Mouse (Mus musculus) lung, embryonic 14.5 days (tissue): ENCODE data around the gene Acod1. TPM values are rescaled to one million over a fixed set of nuclear protein-coding genes. Genes with fewer than 3 reads are reported as not detected.

Experiments used
- ATAC-seq: fragments of 200-750 bp; cut with Nextera tagmentation; 2 replicates; pipeline ENCODE4 v1.8.0; 2017; ENCODE audit warnings: mild to moderate bottlenecking, moderate TSS enrichment, moderate library complexity; ENCODE audit not compliant: insufficient read depth
- DNase-seq: peaks from one replicate; pipeline ENCODE4 v3.0.0-alpha.2; 2015
- H3K27ac ChIP-seq: fragments of 300-500 bp; sonication (generic); 2 replicates; pipeline ENCODE4 v1.5.1; 2014; ENCODE audit warnings: low read depth, mild to moderate bottlenecking, moderate library complexity
- H3K27me3 ChIP-seq: fragments of 300-500 bp; sonication (generic); 2 replicates; pipeline ENCODE4 v1.6.1; 2014; ENCODE audit warnings: low read length, control low read depth; ENCODE audit not compliant: insufficient read depth
- H3K36me3 ChIP-seq: fragments of 300-500 bp; sonication (generic); 2 replicates; pipeline ENCODE4 v1.6.1; 2014; ENCODE audit warnings: control low read depth; ENCODE audit not compliant: insufficient read depth
- H3K4me1 ChIP-seq: fragments of 300-500 bp; sonication (generic); 2 replicates; pipeline ENCODE4 v1.6.1; 2014; ENCODE audit warnings: antibody characterized with exemption, control low read depth; ENCODE audit not compliant: insufficient read depth
- H3K4me2 ChIP-seq: fragments of 300-500 bp; sonication (generic); 2 replicates; pipeline ENCODE4 v1.6.1; 2014; ENCODE audit warnings: mild to moderate bottlenecking
- H3K4me3 ChIP-seq: fragments of 300-500 bp; sonication (generic); 2 replicates; pipeline ENCODE4 v1.5.1; 2014; ENCODE audit warnings: low read depth, low read length
- H3K9ac ChIP-seq: fragments of 300-500 bp; sonication (generic); 2 replicates; pipeline ENCODE4 v1.6.1; 2014
- H3K9me3 ChIP-seq: fragments of 300-500 bp; sonication (generic); 2 replicates; pipeline ENCODE4 v1.6.1; 2016; ENCODE audit warnings: low read depth, low read length, control low read depth
- CTCF ChIP-seq: IDR thresholded peaks from 2 replicates; pipeline ENCODE4 v1.5.1; 2016; ENCODE audit warnings: antibody characterized with exemption, low read depth
- WGBS: fragments of 180-500 bp; shearing (Covaris S2); extraction: QIAGEN DNeasy Blood & Tissue Kit; methylation state at CpG from one replicate; pipeline ENCODE4 v1.1.7; 2014; 5-methylcytosine and 5-hydroxymethylcytosine counted together
- polyA plus RNA-seq: library from polyadenylated mRNA; unstranded; fragments of >200 nt; fragmentation: Nextera tagmentation; extraction: Ambion mirVana; gene quantifications from 2 replicates; pipeline ENCODE4 v1.2.1, GENCODE M21; 2014

Acod1 gene
- polyA plus RNA-seq, 1 experiment from 2014 or later = not detected

DNA sequence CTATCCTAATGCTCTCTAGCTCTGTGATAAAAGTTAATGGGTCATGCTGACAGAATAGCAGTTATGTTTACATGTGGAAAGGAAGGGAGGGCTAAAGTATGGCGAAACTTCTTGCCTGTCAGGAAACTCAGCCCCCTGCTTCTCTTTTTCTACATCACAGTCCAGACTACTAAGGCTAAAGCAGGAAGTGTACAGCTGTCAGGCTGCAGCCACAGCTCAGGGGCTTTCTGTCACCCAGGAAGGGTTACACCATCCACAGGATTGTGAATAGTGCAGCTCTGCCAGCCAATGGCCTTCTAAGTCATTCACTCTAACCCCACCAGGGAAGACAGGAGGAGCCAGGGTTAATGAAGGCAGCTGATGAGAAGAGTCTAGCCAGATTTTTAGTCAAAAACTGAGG lies 12.2 kb downstream of the Acod1 start:
- no peak overlapping the region for H3K4me2 ChIP-seq
- H3K4me3 ChIP-seq = no peak overlapping the region
- H3K27ac ChIP-seq = no peak overlapping the region
- no peaks in the 10 kb centered on the region for H3K36me3 ChIP-seq
- no peaks in the 10 kb centered on the region for H3K9me3 ChIP-seq
- no peaks in the 10 kb centered on the region for H3K4me1 ChIP-seq
- DNase-seq (peak; percentile 73), ATAC-seq (peak; percentile 96)
- no peak overlapping the region for H3K9ac ChIP-seq
- no peaks in the 10 kb centered on the region for H3K27me3 ChIP-seq
- WGBS = 34% methylated on average over 1 of the region's 1 CpGs
- no peak for TF ChIP-seq CTCF

DNA sequence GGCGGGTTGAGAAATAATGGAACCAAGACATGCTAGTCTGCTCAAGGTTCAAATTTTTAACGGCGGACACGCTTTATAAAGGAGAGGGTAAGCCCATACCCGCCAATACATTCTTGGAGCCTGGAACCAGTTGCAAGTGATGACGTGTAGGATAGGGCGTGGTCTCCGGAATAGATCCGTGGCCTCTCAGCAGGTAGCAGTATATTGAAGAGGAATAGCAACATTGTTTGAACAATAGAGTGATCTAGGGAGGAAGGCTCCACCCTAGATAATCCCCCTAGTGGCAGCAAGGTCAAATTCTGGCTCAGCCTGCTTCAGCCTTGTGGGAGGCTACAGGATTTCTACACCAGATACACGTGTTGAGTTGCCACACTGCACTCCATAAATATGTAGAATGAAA lies 12.7 kb downstream of the Acod1 start:
- ATAC-seq (peak; percentile 55; the same call in 1 of the 2 replicates), DNase-seq (no peak)
- 82% methylated on average over 10 of the region's 10 CpGs for WGBS

DNA sequence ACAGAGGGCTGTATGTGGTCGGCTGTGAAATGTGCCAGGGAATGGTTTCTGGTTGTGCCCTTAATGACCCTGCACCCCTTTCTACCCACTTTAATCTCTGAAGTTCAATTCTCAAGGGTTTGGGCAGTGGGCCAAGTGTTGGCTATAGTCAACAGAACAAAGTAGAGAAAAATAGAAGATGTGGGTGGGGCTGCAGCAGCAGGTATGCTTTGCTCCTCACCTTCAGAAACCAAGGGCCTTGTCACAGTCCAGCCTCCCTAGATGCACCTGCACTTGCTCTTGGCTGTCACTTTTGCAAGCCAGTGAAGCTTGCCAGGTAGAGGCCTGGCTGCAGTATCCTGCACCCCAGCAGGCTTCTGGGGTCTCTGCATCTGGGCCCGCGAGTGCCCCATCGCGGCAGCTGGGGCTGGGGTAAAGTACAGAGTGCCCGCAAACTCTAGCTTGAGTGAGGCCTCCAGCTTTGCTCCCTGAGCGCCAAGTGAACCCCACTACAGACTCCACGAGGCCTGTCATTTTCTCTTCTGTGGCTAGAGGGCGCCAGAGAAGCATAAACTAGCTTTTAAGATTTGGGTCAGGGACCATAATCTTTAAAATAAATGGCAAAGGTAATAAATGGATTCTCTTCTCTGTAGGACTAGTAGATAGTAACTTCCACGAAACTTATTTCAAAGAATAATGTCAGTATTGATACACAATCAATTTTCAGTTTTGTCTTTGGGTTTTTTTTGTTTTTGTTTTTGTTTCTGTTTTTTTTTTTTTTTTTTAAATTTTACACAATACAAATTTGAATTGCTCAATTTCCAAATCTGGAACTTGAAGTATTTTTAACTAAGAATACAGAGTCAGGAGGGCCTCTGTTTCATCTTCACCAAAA lies 18.8 kb downstream of the Acod1 start:
- no peaks in the 10 kb centered on the region for H3K27me3 ChIP-seq
- peak; percentile 76 for TF ChIP-seq CTCF
- DNase-seq = peak; percentile 92

More for the DNA sequence above, 12.7 kb downstream of the Acod1 start:
- Histone ChIP-seq H3K9me3 (no peaks in the 10 kb centered on the region), H3K4me1 (no peaks in the 10 kb centered on the region), H3K9ac (no peak overlapping the region), H3K27me3 (no peaks in the 10 kb centered on the region), H3K36me3 (no peaks in the 10 kb centered on the region), H3K27ac (no peak overlapping the region), H3K4me3 (no peak overlapping the region), H3K4me2 (no peak overlapping the region)
- TF ChIP-seq CTCF = no peak

DNA sequence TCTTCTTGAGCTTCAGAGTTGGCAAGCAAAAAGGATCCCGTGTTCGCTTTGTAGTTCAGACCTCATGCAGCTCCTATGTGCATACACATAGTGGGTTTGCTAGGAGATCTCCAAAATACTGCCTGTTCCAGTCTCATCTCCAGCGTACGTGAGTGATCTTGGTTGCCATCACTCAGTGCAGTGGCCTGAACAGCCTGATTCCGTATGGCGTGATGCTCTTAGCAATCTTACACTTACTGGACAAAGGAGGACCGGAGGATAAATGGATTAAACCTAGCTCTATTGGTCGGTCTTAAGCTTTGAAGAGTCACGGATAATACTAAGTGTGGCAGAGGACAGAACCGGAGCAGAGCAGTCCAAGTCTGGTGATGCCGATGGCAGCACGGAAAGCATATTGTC lies 22.7 kb downstream of the Acod1 start:
- WGBS = 15% methylated on average over 12 of the region's 12 CpGs

More for the DNA sequence above, 18.8 kb downstream of the Acod1 start:
- H3K9me3 ChIP-seq = no peaks in the 10 kb centered on the region
- ATAC-seq = no peak
- H3K36me3 ChIP-seq = no peaks in the 10 kb centered on the region
- H3K4me2 ChIP-seq = 0 out of 2 replicates have a peak overlapping the region, but pooled peaks have one; percentile 25
- no peak overlapping the region for H3K27ac ChIP-seq
- H3K9ac ChIP-seq = no peak overlapping the region
- WGBS = 6% methylated on average over 10 of the region's 10 CpGs
- no peaks in the 10 kb centered on the region; the same call in 1 of the 2 replicates for H3K4me1 ChIP-seq
- H3K4me3 ChIP-seq = no peak overlapping the region

DNA sequence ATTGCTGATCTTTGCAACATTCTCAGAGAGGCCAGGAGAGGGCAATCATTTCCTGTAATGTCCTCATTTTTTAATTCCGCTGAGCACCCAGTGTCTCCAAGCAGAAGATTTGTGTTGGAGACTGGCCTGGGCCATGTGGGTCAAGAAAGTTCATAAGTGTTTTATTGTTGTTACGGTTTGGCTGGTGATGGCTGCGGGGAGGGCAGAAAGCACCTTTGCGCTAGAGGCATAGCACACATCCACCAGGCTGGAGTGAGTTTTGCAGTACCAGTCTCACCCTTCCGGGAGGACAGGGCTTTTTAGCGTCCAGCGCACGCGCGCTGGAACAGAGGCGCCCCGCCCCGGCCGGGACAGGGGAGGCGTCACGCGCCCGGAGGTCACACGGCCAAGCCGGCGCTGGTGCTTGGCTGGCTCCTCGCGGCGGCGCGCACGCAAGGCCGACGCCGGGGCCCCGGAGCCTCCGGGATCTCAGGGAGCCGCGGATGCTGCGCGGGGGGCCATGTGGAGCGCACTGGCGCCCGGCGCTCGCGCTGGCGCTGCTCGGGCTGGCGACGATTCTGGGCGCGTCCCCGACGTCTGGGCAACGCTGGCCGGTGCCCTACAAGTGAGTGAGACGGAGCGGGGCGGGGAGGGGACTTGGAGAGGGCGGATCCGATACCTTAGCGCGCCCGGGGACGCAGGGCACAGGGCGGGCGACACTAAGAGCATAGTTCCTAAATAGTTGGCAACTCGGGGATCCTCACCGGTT lies 23.3 kb downstream of the Acod1 start, which contains the start of gene Cln5:
Cln5 (plus strand) TSS at position 353 of the 748 bp plus-strand sequence.
- peak within 1 kb of the TSS; percentile 69 for H3K4me3 ChIP-seq
- under 1% methylated on average over 65 of the region's 65 CpGs for WGBS

More for the DNA sequence above, 22.7 kb downstream of the Acod1 start:
- no peak for DNase-seq
- H3K4me3 ChIP-seq = peak overlapping the region; percentile 69
- no peaks in the 10 kb centered on the region for H3K9me3 ChIP-seq
- H3K27me3 ChIP-seq = no peaks in the 10 kb centered on the region
- no peaks in the 10 kb centered on the region; the same call in 1 of the 2 replicates for H3K4me1 ChIP-seq
- H3K9ac ChIP-seq = peak overlapping the region; percentile 75
- H3K36me3 ChIP-seq = peaks cover 19% of the 10 kb centered on the region; the same call in 1 of the 2 replicates
- H3K4me2 ChIP-seq = peak overlapping the region; percentile 97
- H3K27ac ChIP-seq = peak overlapping the region; percentile 87
- TF ChIP-seq CTCF = no peak
- ATAC-seq = no peak

DNA sequence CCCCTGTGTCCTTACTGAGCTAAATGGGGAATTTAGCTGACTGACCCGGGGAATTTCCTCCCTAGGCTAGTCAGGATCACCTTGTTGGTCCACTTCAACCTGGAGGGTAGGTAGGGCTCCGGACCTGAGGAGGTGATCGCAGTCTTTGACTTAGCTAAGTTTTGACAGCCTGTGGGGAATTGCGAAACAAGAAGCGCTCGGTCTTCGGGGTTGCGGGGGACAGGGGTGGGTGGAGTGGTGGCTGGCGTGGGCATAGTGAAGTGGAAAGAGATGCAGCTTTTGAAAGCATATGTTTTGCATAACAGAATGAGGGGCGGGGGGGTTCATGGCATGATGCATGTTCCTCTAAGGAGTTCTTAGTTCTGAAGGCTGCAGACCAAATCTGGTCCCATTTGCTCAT lies 24.0 kb downstream of the Acod1 start:
- no peak for TF ChIP-seq CTCF
- peak overlapping the region; percentile 69 for H3K4me3 ChIP-seq
- H3K36me3 ChIP-seq = peaks cover 31% of the 10 kb centered on the region; the same call in 1 of the 2 replicates
- peak overlapping the region; percentile 97 for H3K4me2 ChIP-seq
- peak; percentile 35 for DNase-seq
- H3K27ac ChIP-seq = peak overlapping the region; percentile 87
- H3K9ac ChIP-seq = peak overlapping the region; percentile 75
- H3K27me3 ChIP-seq = no peaks in the 10 kb centered on the region
- H3K4me1 ChIP-seq = no peaks in the 10 kb centered on the region
- 3% methylated on average over 10 of the region's 10 CpGs for WGBS
- ATAC-seq = peak; percentile 0; the same call in 1 of the 2 replicates
- no peaks in the 10 kb centered on the region for H3K9me3 ChIP-seq

More for the DNA sequence above, 23.3 kb downstream of the Acod1 start, which contains the start of gene Cln5:
- Histone ChIP-seq H3K27me3 (no peaks in the 10 kb centered on the region), H3K4me1 (no peaks in the 10 kb centered on the region; the same call in 1 of the 2 replicates), H3K9me3 (no peaks in the 10 kb centered on the region), H3K9ac (peak within 1 kb of the TSS; percentile 75), H3K36me3 (peaks cover 24% of the 10 kb centered on the region; the same call in 1 of the 2 replicates), H3K4me2 (peak within 1 kb of the TSS; percentile 97), H3K27ac (peak within 1 kb of the TSS; percentile 87)
- ATAC-seq (peak; percentile 98), DNase-seq (peak; percentile 97)
- peak; percentile 56 for TF ChIP-seq CTCF

DNA sequence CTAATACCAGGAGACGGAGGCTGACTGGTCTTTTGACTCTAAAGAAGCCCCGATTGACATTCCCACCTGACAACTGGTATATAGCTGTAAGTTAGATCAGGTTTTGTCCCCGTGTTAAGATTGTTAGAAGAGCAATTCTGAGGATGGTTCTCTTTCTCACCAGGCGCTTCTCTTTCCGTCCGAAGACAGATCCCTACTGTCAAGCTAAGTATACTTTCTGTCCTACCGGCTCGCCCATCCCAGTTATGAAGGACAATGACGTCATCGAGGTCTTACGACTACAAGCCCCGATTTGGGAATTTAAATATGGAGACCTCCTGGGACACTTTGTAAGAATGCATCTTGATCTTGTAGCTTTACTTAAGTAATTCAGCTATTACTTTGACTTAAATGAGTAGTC lies 24.7 kb downstream of the Acod1 start:
- Histone ChIP-seq H3K9me3 (no peaks in the 10 kb centered on the region), H3K4me3 (no peak overlapping the region), H3K9ac (no peak overlapping the region), H3K27ac (no peak overlapping the region), H3K27me3 (no peaks in the 10 kb centered on the region), H3K4me1 (no peaks in the 10 kb centered on the region), H3K4me2 (no peak overlapping the region), H3K36me3 (peaks cover 37% of the 10 kb centered on the region)
- ATAC-seq (no peak), DNase-seq (no peak)
- WGBS = 86% methylated on average over 12 of the region's 12 CpGs
- no peak for TF ChIP-seq CTCF
